Mouse (Mus musculus) layer of hippocampus, adult 18-20 months (tissue): ENCODE data around the gene Pkn1. TPM values are rescaled to one million over a fixed set of nuclear protein-coding genes. Genes with fewer than 3 reads are reported as not detected.

Experiments used
- DNase-seq, 2 experiments: peaks; one replicate each; pipeline ENCODE4 v3.0.0; 2022; ENCODE audit warnings: low spot score in 2 of 2
- total RNA-seq, 2 experiments: library from RNA; stranded (reverse); gene quantifications; 2 replicates each; pipeline ENCODE4 v1.2.3; 2021

The Pkn1 gene
- total RNA-seq, 2 experiments from 2014 or later: 43.5 to 46.1 TPM

DNA sequence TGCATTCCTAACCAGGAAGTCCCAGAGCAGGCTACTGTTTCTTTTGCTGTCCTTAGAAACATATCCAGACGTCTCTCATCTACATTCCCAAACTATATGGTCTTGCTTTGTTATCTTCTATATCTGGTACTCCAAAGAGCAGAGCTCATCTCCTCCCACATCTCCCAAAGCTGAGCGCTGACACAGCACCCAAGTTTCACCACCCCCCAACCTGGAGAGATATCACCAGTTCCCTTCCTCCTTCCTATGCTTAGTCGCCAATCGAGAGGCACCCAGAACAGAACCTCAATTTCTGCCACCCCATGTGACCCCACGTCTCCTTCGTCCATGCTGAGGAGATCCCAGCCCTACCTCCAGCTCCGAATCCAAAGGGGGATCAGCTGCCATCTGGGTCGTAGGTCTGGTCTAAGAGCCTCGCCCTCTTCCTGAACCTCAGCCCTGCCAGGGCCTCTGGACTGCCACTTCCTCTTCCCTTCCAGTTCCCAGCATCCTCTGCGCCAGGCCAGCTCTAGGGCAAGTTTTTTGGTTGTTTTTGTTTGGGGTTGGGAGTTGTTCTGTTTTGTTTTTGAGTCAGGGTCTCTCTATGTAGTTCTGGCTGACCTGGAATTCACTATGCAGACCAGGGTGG lies 5.3 kb downstream of the Pkn1 start:
- no peak for DNase-seq

DNA sequence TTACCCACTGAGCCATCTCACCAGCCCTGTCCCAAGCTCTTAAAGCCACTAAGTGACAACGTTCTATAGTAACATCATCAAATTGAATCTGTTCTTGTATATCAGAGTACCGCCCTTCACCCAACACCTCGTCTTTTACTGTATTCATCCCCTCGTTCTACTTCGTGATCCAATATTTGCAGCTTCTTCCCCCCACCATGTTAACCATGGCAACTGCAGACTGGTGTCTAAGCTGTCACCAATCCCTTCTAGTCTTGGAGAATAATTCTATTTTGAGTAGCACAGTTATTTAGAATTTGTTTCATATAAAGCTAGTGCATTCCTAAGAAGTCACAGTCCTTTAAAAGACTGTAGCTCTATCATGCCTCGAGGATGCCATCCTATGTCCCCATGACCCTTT lies 9.7 kb downstream of the Pkn1 start:
- DNase-seq: no peak

DNA sequence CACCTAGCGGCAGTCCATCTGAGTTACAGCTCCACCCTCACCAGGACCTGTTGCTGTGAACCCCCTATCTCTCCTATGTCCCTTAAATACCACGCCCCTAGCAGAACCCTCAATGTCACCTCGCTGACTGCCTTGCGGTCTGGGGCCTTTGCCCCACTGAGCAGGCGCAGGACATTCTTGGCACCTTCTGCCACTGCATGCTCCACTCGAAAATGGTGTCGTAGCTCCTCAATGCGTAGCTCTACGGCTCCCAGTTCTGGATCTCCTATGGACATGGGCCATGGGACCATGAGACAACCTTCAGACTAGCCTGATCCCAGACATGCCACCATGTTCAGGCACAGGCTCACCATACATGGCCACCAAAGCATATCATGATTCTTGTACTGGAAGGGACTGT lies 14.5 kb downstream of the Pkn1 start:
- no peak for DNase-seq

DNA sequence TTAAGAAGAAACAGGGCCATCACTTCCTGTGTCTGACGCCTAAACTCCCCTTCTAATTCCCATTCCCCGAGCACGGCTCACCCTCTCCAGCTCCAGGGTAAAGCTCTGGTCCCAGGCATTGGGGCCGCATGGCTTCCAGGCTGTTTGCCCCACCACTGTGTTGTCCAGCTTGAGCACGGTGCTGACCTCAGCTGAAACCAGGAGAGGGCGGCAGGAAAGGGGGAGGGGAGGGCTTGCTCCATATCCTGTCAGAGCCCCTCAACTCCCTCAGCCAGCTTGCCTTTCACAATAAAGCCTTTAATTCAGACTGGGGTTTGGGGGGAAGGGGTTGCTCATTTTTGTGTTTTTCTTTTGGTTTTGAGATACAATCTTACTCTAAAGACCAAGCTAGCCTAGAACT lies 17.9 kb downstream of the Pkn1 start:
- DNase-seq: no peak

DNA sequence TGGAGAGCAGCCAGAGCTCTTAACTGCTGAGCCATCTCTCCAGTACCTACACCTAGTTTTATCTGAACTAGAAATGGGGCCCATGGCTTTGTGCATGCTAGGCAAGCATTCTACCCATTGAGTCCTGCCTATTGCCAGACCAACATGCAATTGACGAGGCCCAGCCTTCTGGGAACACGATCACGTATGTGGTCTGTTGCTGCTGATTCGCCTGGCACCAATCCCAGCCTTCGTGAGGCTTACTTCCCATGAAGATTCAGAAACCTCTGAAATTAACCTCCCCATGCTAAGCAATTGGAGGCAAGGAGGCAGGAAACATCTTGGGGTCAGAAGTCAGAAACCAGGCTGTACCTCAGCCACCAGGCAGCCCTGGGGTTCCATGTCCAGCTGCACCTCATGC lies 18.4 kb downstream of the Pkn1 start:
- no peak for DNase-seq

DNA sequence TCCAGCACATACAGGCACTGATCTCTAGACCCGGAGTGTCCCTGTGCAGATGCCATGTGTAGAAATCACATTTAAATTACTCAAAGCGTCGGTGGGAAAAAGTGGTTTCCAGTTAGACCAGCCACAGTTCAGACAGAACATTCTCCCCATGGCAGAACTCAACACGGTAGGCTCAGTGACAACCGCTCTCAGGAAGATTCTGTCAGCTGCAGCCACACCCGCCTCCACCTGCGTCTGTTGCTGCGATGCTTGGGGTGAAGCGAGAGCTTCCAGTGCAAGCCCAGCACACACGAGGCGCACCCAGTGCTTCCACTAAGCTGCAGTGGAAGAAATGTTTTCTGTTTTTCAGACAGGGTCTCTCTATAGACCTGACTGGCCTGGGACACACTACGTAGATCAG lies 19.1 kb downstream of the Pkn1 start:
- DNase-seq: peak in 1 of 2 experiments; percentile 56

DNA sequence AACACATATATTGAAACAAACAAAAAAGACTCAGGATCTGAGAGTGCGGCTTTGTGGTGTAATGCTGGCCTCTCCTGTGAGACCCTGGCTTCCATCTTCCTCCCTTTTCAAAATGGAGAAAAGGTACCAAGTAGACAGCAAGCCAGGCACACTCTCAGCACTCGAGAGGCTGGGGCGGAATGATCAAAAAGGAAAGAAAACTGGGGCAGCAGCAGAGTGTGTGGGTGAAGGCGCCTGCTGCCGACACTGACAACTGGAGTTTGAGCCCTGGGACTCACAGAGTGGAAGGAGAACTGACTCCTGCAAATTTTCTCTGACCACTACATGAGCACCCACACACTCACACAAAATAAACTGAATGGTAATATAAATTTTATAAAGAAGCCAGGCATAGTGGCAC lies 24.5 kb downstream of the Pkn1 start:
- peak in 1 of 2 experiments; percentile 61 for DNase-seq

DNA sequence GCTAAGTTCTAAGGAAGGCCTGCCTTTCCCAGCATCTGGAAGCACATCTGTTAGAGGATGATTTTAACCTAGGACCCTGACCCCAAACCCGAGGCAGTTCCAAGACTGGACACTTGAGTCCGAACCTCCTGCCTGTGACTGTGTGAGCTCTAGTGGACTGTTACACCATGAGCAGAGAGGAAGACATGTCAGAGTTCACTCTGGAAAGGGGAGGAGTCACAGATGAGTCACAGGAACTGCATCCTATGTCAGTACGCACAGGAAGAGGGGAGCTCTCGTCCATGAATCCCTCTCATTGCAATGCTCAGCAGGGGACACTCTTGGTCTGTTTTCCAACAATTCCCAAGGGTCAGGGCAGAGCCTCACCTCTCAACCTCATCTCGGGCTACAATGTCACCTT lies 26.0 kb downstream of the Pkn1 start:
- DNase-seq: no peak

DNA sequence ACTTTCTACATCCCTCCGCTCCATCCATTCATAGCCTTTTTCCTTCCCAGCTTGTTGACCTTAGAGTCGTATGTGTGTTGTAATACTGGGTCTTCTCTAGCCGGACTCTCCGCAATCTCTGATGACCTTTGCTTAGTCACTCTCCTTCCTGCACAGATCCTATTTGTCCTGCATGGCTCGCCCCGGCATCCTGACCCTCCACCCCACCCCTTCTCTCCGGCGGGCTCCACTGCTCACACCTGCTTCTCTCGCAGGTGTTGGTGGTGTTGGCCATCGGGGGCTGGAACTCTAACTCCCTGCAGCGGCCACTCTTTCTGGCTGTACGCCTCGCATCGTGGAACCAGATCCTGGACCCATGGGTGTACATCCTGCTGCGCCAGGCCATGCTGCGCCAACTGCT lies 30.0 kb downstream of the Pkn1 start:
- no peak for DNase-seq

DNA sequence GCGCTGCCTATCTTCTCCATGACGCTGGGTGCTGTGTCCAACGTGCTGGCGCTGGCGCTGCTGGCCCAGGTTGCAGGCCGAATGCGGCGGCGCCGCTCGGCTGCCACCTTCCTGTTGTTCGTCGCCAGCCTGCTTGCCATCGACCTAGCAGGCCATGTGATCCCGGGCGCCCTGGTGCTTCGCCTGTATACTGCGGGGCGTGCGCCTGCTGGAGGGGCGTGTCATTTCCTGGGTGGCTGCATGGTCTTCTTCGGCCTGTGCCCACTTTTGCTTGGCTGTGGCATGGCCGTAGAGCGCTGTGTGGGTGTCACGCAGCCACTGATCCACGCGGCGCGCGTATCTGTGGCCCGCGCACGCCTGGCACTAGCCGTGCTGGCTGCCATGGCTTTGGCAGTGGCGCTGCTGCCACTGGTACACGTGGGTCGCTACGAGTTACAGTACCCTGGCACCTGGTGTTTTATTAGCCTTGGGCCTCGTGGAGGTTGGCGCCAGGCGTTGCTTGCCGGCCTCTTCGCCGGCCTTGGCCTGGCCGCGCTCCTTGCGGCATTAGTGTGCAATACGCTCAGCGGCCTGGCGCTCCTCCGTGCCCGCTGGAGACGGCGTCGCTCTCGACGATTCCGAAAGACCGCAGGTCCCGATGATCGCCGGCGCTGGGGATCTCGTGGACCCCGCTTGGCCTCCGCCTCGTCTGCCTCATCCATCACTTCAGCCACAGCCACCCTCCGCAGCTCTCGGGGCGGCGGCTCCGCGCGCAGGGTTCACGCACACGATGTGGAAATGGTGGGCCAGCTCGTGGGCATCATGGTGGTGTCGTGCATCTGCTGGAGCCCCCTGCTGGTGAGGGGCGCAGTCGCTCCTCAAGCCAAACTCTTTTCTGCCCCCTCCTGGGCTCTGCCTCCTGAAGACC lies 30.7 kb downstream of the Pkn1 start:
- DNase-seq: peak; percentile 63 to 79

DNA sequence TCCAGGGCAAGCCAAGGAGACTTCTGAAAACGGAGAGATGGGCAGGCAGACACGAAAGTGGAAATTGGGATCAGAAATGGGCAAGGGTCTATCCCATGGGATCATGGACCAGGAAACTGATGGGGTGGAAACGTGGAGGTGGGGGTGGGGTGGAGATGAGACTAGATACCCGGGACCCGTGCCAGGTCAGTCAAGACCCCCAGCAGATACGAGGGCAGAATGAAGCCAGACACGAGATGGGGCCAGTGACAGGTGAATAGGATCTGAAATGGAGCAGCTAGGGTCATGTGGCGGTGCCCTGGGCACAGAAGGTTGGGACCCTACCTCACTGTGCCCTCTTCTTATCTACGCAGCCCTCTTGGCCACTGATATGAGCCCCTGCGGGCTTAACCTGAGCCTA lies 31.5 kb downstream of the Pkn1 start:
- DNase-seq: no peak

DNA sequence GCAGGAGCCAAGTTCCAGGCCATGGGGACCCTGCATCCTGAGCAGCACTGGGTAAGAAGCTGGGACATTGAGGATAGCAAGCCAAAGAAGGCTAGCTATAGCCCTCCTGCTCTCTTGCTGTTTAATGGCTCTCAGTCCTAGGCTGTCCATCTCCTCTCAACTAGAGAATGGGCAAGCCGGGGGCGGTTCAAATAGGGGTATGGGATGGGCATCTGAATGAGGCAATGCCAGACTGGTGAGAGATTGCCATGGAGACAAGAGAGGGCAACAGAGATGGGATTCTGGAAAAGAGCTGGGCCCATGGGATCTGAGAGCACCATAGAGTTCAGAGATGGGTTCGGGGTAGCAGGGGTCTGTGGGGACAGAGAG lies 32.1 kb downstream of the Pkn1 start:
- DNase-seq: no peak

DNA sequence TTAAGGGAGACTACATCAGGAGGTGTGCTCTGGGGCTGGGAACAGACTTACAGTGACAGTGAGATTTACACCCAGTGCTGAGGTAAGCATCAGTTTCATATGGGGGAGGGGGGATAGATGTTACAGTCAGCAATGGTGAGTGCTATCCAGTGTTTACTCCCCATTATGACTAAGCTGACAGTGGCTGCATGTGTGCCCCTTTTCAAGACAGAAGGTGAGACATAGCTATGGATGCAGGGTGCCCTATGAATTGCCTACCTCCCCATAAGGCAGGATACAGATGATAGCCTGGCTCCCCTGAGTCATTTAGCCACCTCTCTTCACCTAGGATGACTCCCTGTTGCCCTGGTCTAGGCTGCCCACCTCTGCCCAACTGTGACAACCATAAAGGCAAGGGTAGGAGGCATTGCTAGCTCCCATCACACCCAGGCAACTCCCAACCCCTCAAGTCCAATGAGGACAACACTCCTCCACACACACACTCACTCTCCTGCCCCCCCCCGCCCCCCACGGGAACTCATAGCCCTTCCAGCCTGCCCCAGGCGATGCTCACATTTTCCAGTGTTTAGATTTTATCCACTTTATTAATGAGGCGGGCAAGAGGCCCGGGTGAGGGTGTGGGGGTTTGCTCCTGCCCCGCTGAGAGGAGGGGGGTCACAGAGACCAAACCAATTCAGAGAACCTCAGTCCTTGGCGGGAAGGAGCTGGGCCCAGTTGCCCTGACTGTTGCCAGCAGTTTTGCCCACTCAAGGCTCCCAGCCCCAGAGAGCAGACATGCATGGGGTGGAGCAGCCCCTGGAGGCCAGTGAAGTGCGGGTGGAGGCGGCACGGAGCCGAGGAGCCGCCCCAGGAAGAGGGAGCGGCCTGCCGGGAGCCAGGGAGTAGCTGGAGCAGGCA lies 32.8 kb downstream of the Pkn1 start, which contains the start of gene Ptger1:
Gene Ptger1, plus strand, starts transcription at position 710 of the 897 bp plus-strand sequence.
- no peak for DNase-seq

DNA sequence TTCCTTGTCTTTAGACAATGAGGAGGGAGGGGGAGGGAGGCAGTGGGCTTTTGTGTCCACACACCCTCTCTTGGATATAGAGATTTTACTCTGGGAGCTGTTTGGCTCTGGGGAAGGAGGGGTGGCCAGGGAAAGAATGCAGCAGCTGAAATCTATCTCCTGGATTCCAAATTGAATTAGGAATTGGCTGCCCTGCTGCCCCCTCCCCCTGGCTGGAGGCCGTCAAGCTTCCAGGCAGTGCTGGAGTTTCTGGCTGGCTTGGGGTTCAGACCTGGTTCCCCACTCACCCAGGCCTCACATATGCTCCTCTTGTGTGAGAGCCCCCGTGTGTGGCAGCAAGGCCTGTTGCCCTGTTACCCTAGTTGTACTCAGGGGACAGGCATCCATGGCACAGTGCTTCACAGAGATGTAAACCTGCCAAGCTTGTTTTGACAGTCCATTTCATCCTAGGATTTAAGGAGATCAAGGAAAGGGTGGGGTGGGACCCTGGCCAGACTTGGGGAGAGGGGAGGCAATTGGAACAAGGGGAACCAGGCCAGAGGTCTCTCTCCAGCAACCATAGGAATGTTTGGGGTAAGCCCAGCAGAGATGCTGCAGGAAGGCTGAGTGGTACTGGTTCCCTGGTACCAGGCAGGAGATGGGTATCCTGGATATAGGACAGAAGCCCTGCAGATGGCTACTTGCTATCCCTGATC lies 33.9 kb downstream of the Pkn1 start:
- no peak for DNase-seq

DNA sequence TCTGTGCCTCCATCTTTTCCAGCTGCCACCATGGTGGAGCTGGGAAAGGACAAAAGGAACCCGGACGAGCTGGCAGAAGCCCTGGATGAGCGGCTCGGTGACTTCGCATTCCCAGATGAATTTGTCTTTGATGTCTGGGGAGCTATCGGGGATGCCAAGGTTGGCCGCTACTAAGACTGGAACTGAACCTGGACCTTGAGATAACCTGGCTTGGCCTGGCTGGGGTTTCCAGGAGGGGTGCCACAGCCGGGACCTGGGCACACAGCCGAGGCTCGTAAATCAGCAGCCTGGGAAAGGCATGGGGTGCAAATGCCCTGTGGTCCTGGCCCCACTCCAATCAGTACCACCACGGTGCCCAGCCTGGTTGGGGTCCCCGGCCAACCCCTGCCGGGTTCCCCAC lies 34.9 kb downstream of the Pkn1 start:
- no peak for DNase-seq

DNA sequence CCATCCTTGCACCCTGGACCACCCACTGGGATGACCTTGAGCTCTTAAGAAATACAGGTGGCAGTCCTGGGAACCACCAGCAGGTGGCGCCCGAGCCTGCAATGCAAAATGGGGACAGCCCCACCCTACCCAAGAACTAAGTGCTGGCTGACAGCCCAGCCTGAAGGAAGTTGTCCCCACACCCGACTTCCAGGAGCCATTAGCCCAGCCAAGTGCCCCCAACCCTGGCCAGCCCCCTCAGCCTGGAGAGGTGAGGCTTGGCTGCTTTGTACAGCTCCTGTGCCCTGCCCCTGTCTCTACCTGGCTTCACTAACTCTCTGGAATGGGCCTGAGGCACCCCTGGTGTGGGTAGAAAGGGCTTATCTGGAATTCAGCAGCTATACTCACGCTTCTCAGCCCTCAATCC lies 36.6 kb downstream of the Pkn1 start:
- peak; percentile 69 to 91 for DNase-seq

DNA sequence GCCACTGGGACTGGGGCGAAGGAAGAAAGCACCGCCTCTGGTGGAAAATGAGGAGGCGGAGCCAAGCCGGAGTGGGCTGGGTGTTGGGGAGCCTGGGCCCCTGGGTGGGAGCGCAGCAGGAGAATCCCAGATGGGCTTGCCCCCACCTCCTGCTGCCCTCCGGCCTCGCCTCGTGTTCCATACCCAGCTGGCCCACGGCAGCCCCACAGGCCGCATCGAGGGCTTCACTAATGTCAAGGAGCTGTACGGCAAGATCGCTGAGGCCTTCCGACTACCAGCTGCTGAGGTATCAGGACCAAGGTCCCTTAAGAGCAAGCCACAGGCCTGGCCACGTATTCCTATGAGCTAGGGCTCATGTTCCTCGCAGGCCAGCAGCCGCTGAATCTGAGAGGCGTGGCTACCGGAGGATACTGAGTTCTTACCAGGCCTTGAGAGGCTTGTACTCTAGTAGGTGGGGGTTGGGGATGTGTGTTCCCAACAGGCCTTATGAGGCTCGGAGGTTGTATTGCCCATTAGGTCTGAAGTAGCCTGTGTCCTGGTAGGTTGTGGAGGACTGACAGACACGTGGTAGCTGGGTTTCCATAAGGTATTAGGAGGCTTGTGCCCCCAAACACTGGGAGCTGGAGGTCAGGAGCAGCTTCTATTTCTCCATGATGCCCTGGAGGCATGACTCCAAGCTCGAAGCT lies 37.8 kb downstream of the Pkn1 start:
- DNase-seq: peak in 1 of 2 experiments; percentile 14

DNA sequence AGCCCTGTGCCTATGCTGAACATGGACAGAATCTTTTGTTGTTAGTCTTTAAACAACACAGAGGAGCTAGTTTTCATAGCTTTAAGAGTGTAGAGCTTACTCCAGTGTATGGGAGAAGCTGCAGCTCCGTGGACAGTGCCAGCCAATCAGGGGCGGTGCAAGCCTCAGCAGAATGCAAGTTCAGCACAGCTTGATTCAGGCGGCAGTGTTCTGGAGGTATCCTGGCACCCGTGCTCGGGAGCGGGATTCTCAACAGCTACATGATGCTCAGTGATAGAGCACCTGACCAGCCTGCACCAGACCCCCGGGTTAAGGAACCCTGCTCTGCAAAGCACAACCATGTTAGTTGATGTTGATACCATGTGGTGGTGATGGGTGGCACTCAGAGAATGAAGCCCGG lies 38.4 kb downstream of the Pkn1 start:
- peak in 1 of 2 experiments; percentile 69 for DNase-seq

DNA sequence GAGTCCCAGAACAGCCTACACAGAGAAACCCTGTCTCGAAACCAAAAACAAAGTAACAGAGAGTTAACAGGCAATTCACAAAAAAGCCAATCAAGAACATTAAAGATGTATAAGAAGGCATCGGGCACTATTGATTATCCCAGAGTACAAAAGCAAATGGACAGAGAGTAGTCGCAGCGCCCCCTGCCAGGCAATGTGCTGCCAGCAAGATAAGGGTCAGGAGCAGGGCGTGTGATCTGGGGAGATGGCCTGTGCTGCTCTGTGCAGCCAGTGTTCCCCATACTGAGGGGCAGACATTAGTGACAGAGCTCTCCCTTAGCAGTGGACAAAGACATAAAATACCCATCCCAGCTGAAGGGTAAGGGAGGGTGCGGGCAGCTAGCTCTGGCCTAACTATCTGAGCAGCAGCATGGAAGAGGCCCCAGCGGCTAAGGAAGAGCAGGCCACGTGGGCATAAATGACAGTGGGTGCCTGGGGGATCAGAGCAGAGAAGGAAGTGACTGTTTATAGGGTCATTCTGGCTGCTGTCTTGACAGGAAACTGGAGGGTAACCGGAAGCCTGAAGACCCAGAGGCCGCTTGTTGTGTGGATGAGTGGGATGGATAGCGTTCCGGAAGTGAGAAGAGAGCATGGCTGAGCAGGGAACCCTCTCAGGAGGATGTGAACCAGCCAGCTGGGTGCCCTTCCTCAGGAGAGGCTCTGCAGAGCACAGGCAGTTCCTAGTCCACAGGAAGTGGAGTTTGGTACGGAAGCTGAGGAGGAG lies 42.3 kb downstream of the Pkn1 start:
- DNase-seq: no peak

DNA sequence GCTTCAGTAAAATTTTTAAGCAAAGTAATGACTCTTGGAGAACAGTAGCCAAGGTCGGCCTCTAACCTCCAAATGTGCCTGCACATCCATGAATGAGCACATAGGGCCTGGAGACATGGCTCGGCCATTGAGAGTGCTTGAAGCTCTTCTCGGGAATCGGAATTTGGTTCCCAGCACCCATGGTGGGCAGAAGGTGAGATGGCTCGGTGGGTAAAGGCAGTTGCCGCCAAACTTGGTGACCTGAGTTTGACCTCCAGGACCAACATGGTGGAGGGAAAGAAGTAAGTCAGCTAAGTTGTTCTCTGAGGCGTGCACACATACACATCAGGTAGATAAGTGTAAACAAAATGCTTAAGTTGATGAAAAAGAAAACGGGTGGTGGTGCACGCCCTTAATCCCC lies 42.9 kb downstream of the Pkn1 start:
- no peak for DNase-seq
